Mouse (Mus musculus): ENCODE measurements around the gene Wfdc15b.
"Not testable (repeated sequence)": the region's sequence is repeated elsewhere in the genome, so short reads cannot be mapped to it uniquely, and the experiment has no call there.

Wfdc15b gene

DNA sequence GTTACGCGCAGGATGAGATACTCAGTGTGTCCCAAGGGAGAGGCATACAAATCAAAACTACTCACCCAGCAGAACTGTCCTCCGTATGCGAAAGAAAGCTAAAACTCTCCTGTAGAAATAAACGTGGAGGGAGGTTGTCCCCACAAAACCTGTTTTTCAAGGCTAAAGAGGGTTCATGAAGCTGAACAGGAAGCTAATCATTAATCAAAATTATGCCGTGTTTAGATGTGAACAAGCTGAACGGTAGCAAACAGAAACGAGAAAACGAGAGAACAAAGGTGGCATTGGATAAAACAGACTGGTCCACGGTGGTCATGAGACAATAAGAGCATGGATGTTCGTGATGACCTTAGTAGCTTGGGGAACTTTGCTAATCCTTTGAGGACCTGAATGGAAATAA is at the start of gene Wfdc15b:
TSS of gene Wfdc15b (minus strand) at position 139 of the 400 bp plus-strand sequence.
- no peak for DNase-seq (ENCODE audit: low read depth, low spot score)

DNA sequence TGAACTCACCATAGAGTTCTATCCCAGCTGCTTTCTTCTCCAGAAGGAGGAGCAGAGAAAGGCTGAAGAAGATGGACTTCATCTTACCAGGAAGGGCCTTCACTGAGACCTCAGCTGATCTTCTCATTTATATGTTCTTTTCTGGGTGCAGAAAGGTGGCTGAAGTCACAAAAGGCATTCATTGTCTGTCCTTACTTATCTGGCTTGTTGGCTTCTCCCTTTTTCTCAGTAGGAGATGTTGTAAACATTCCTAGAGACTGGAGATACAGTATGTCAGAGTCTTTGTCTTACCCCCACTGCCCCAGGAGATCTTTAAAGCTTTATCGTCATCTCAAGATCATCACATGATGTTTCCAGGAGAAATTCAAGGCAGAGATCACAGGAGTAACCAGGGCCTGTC is 35.1 kb upstream of the Wfdc15b start, which contains the start of gene Svs3b:
TSS of gene Svs3b (minus strand) at position 101 of the 400 bp plus-strand sequence.
- DNase-seq (ENCODE audit: low read depth, low spot score), result not testable (repeated sequence)

GRCm38 (mm10) chr2:164238366-164238765 is 16.9 kb upstream of the Wfdc15b start, which contains the start of gene Svs2:
Svs2 (minus strand) TSS chr2:164238466.
- no peak for DNase-seq (ENCODE audit: low read depth, low spot score)

- no peak for DNase-seq (ENCODE audit: low read depth, low spot score)
These were observed 11.2 kb upstream of the Wfdc15b start for GRCm38 (mm10) chr2:164232671-164233070.

DNA sequence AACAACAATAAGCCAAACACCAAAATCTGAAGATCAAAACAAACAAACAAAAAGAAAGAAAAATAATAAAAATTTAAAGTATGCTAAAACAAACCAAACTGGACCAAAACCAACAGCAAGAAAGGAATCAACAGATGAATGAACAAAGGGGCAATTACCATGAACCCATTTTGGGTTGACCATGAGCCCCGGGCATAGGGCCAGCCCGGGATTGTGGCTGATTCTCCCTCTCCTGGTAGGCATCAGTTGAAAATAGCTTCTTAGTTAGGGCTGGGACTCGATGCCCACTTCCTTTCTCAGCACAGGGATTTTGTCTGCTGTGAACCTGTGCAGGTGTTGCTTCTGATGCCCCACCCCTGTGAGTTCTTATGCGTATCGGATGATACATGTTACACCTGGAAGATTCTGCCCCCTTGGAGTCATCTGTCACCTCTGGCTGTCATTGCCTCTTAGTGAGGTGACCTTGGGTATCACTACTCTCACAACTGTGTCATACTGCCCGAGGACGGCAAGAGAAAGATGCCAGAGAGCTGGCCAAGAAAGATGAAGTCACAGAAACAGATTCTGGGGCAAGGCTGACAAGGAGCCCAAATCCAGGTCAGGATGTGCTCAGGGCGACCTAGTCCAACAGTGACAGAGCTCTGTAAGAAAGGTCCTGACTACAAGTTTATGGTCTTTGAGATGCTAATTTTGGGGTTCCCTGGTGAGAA is 7.1 kb upstream of the Wfdc15b start:
- no peak for DNase-seq (ENCODE audit: low read depth, low spot score)

DNA sequence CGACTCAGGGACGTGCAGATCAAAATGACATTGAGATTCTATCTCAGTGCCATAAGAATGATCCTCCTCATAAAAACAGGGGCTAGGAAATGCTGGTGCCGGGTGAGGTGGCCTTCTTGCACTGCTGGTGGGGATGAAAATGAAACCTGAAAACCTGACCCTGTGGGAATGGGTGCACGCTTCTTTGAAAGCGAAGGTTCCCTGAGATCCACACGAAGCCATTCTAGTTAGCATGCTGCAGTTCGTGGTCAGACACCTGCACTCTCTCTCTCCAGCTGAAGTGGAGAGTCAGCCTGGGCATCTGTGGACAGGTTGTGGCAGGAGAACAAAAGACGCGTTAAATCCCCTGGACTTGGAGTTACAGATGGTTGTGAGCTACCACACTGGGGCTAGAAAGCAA is 2.2 kb downstream of the Wfdc15b start:
- no peak for DNase-seq (ENCODE audit: low read depth, low spot score)

DNA sequence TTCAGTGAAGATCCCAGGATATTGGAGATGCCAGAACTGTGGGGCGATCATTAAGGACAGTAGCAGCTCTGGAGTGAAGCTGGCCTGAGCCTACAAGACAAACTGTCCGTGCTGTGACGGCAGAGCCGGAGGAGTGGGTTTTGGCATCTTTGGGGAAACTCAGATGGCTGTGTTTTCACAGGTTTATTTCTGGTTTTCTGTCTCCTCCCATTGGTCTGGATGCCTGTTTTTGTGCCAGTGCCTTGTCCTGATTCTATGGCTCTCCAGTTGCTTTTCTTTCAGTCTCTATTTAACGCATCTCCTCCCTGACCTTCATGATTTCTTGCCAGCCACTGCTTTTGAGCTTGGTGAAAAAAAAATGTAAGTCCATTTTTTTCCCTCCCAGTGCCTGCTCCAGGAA is 8.7 kb downstream of the Wfdc15b start:
- DNase-seq (ENCODE audit: low read depth, low spot score), result peak; percentile 43

- DNase-seq (ENCODE audit: low read depth, low spot score), result no peak
These were observed 10.6 kb downstream of the Wfdc15b start for GRCm38 (mm10) chr2:164210892-164211291.

- DNase-seq (ENCODE audit: low read depth, low spot score), result peak; percentile 40
These were observed 14.8 kb downstream of the Wfdc15b start for GRCm38 (mm10) chr2:164206676-164207075.

DNA sequence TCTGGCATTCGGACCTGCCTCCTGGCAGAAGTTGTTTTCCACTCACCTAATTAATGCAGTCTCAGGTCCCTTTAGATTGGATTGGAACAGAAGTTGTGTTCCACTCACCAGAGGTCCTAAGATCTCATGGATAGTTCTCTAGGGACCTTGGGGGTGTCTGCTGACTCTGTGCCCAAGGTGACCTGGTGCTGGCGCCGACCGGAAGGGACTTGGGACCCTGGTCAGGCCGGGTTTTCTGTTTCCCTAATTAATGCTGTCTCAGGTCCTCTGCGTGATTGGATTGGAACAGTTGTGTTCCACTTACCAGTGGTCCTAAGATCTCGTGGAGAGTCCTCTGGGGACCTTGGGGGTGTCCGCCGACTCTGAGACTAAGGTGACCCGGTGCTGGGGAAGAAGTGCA is 15.4 kb downstream of the Wfdc15b start:
- DNase-seq (ENCODE audit: low read depth, low spot score), result not testable (repeated sequence)

DNA sequence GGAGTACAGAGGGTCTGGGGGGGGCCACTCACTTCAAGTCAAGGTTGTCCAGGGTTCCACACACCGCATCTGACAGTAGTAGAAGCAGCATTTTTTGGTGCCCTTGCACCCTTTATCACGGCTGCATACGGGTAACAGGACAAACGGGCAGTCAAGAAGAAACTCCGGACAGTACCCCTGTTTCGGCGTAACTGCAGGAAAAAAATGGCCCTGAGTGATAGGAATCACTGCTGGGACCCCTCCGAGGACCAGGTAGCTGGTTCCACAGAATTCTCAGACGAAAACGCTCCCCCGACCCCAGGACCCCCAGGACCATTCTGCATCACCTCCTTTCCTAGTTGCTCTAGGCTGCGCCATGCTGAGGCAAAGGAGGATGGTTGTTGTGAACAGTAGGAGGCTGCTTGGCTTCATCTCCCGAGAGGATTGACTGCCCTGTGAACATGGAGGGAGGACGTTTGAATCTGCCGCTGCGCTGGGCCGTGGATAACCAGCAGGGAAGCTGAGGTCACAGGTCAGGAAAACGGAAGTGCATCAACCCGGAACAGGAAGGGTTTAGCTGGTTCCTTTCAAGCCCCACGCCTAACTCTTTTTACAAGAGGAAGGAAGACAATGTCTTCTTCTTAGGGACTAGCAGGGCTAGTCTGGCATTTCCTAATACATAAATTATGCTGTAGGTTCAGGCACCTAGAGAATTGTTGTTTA is 21.7 kb downstream of the Wfdc15b start, which contains the start of gene Wfdc15a:
TSS of gene Wfdc15a (minus strand) at position 505 of the 702 bp plus-strand sequence.
- DNase-seq (ENCODE audit: low read depth, low spot score), result no peak

GRCm38 (mm10) chr2:164196700-164196990 is 24.8 kb downstream of the Wfdc15b start:
- no peak for DNase-seq (ENCODE audit: low read depth, low spot score)

DNA sequence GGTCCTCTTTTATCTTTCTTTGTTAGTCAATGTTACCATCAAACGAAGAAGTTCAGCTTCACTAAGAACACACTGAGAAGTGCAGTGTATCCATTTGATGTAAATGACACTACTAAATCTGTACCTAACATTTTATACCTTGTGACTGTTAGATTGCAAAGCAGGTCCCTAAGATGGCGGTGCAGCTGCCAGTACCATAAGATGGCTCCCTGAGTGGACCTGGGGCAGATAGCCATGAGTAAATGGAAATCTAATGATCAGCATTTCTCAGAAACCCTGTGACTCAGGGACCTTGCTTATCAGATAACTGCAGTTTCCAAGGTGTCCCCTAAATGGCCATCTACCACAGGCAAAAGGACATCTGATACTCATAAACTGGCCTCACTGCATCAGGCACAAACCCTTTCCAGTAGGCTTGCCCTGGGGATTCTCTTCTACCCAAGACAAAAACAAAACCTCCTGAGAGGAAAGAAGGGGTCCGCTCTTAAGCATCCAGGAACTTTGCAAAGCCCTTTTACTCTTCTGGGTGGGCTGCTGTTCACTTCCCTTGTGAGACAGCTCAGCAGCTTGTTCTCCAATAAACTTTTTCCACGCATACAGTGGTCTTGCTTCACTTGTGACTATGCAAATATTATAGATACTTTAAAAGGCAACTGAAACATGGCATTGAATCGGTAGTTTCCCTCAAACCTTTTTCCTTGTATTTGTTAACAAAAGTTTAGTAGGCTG is 25.3 kb downstream of the Wfdc15b start:
- no peak for DNase-seq (ENCODE audit: low read depth, low spot score)

GRCm38 (mm10) chr2:164194959-164195630 is 26.4 kb downstream of the Wfdc15b start:
- no peak for DNase-seq (ENCODE audit: low read depth, low spot score)

GRCm38 (mm10) chr2:164192279-164192678 is 29.2 kb downstream of the Wfdc15b start:
- DNase-seq (ENCODE audit: low read depth, low spot score), result no peak

- no peak for DNase-seq (ENCODE audit: low read depth, low spot score)
These were observed 30.9 kb downstream of the Wfdc15b start, which contains the start of gene Wfdc12 for GRCm38 (mm10) chr2:164190576-164190975. Wfdc12 (minus strand) TSS chr2:164190608.

- no peak for DNase-seq (ENCODE audit: low read depth, low spot score)
These were observed 32.7 kb downstream of the Wfdc15b start for GRCm38 (mm10) chr2:164188722-164189121.

- DNase-seq (ENCODE audit: low read depth, low spot score), result no peak
These were observed 37.2 kb downstream of the Wfdc15b start for GRCm38 (mm10) chr2:164184145-164184719.

GRCm38 (mm10) chr2:164183340-164183739 is 38.1 kb downstream of the Wfdc15b start:
- DNase-seq (ENCODE audit: low read depth, low spot score), result no peak

- DNase-seq (ENCODE audit: low read depth, low spot score), result no peak
These were observed 38.7 kb downstream of the Wfdc15b start, which contains the start of gene Wfdc5 for GRCm38 (mm10) chr2:164182692-164183255. Wfdc5 (minus strand) TSS chr2:164182742.

- no peak for DNase-seq (ENCODE audit: low read depth, low spot score)
These were observed 40.7 kb downstream of the Wfdc15b start for GRCm38 (mm10) chr2:164180770-164181169.

Data from telencephalon, adult 2 months (tissue).